Mouse (Mus musculus): ENCODE measurements around the gene Omp.

The Omp gene

GRCm38 (mm10) chr7:98137995-98138394 is 7.3 kb downstream of the Omp start:
- DNase-seq = no peak

- no peak for DNase-seq
These were observed 7.7 kb downstream of the Omp start for GRCm38 (mm10) chr7:98137583-98137982.

GRCm38 (mm10) chr7:98131751-98132150 is 13.6 kb downstream of the Omp start:
- no peak for DNase-seq

GRCm38 (mm10) chr7:98125473-98125872 is 19.8 kb downstream of the Omp start:
- peak; percentile 60 for DNase-seq

GRCm38 (mm10) chr7:98124701-98125100 is 20.6 kb downstream of the Omp start:
- no peak for DNase-seq

GRCm38 (mm10) chr7:98121673-98122072 is 23.6 kb downstream of the Omp start:
- no peak for DNase-seq

- DNase-seq = no peak
These were observed 24.1 kb downstream of the Omp start for GRCm38 (mm10) chr7:98121241-98121640.

- peak; percentile 81 to 83 for DNase-seq
These were observed 25.0 kb downstream of the Omp start for GRCm38 (mm10) chr7:98120325-98120724.

- no peak for DNase-seq
These were observed 25.4 kb downstream of the Omp start for GRCm38 (mm10) chr7:98119961-98120232.

- DNase-seq = no peak
These were observed 25.9 kb downstream of the Omp start, which contains the start of gene Myo7a for GRCm38 (mm10) chr7:98119179-98119960. Myo7a (minus strand) TSS chr7:98119524.

- DNase-seq = no peak
These were observed 28.2 kb downstream of the Omp start for GRCm38 (mm10) chr7:98117012-98117660.

GRCm38 (mm10) chr7:98114656-98115055 is 30.6 kb downstream of the Omp start:
- no peak for DNase-seq

GRCm38 (mm10) chr7:98111233-98111632 is 34.1 kb downstream of the Omp start:
- no peak for DNase-seq

- no peak for DNase-seq
These were observed 35.5 kb downstream of the Omp start for GRCm38 (mm10) chr7:98109771-98110170.

GRCm38 (mm10) chr7:98108636-98109430 is 36.5 kb downstream of the Omp start:
- peak; percentile 40 to 50 for DNase-seq

- no peak for DNase-seq
These were observed 39.0 kb downstream of the Omp start for GRCm38 (mm10) chr7:98106272-98106671.

- no peak for DNase-seq
These were observed 40.5 kb downstream of the Omp start for GRCm38 (mm10) chr7:98104481-98105435.

GRCm38 (mm10) chr7:98103942-98104292 is 41.4 kb downstream of the Omp start:
- DNase-seq = no peak

GRCm38 (mm10) chr7:98103002-98103941 is 42.0 kb downstream of the Omp start:
- DNase-seq = peak; percentile 73 to 77

GRCm38 (mm10) chr7:98102488-98102887 is 42.8 kb downstream of the Omp start:
- DNase-seq = no peak

GRCm38 (mm10) chr7:98097557-98097956 is 47.7 kb downstream of the Omp start:
- DNase-seq = no peak

GRCm38 (mm10) chr7:98095852-98096251 is 49.5 kb downstream of the Omp start:
- no peak for DNase-seq

All from B cell, adult 2 months (primary cell).